Mouse (Mus musculus): ENCODE results near the gene Rxra.
A peak's percentile ranks its signal among the peaks of the same experiment; 100 is the strongest.

The Rxra gene

GRCm38 (mm10) chr2:27671633-27672091, 4.6 kb upstream of the Rxra start:
- no peak for DNase-seq

- peak; percentile 85 for DNase-seq
Measured at GRCm38 (mm10) chr2:27676478-27677325, 462 bp downstream of the Rxra start.

GRCm38 (mm10) chr2:27677411-27678310, 1.4 kb downstream of the Rxra start:
- DNase-seq: peak; percentile 70

GRCm38 (mm10) chr2:27678331-27678730, 2.1 kb downstream of the Rxra start:
- DNase-seq: no peak

GRCm38 (mm10) chr2:27678836-27679480, 2.7 kb downstream of the Rxra start:
- no peak for DNase-seq

- peak; percentile 29 for DNase-seq
Measured at GRCm38 (mm10) chr2:27679621-27680025, 3.4 kb downstream of the Rxra start.

- DNase-seq: no peak
Measured at GRCm38 (mm10) chr2:27680058-27680457, 3.8 kb downstream of the Rxra start.

GRCm38 (mm10) chr2:27680595-27680994, 4.4 kb downstream of the Rxra start:
- DNase-seq: no peak

GRCm38 (mm10) chr2:27681426-27681825, 5.2 kb downstream of the Rxra start:
- DNase-seq: no peak

- DNase-seq: no peak
Measured at GRCm38 (mm10) chr2:27682096-27682495, 5.9 kb downstream of the Rxra start.

GRCm38 (mm10) chr2:27684017-27684657, 7.9 kb downstream of the Rxra start:
- no peak for DNase-seq

GRCm38 (mm10) chr2:27685917-27686316, 9.7 kb downstream of the Rxra start:
- no peak for DNase-seq

GRCm38 (mm10) chr2:27686335-27686734, 10.1 kb downstream of the Rxra start:
- DNase-seq: no peak

- no peak for DNase-seq
Measured at GRCm38 (mm10) chr2:27687041-27687440, 10.8 kb downstream of the Rxra start.

GRCm38 (mm10) chr2:27687973-27688372, 11.7 kb downstream of the Rxra start:
- DNase-seq: no peak

- no peak for DNase-seq
Measured at GRCm38 (mm10) chr2:27690714-27691113, 14.5 kb downstream of the Rxra start.

GRCm38 (mm10) chr2:27691139-27691720, 15.0 kb downstream of the Rxra start:
- no peak for DNase-seq

GRCm38 (mm10) chr2:27692608-27693007, 16.4 kb downstream of the Rxra start:
- DNase-seq: no peak

GRCm38 (mm10) chr2:27693684-27694083, 17.4 kb downstream of the Rxra start:
- DNase-seq: no peak

- DNase-seq: peak; percentile 71
Measured at GRCm38 (mm10) chr2:27699574-27699973, 23.3 kb downstream of the Rxra start.

- DNase-seq: no peak
Measured at GRCm38 (mm10) chr2:27702283-27702682, 26.0 kb downstream of the Rxra start.

All from embryo, embryonic 11 days (tissue).